Mouse (Mus musculus) small intestine, adult 10 weeks (tissue): Measurements from ENCODE around the gene Btbd35f30. TPM values are rescaled to one million over a fixed set of nuclear protein-coding genes. Genes with fewer than 3 reads are reported as not detected.

Source experiments
- polyA plus RNA-seq: library from polyadenylated mRNA; stranded (reverse); fragments of 350-450 nt; fragmentation: Illumina TruSeq; extraction: RNeasy Lipid Tissue Mini Kit (QIAGEN cat#74804); gene quantifications from one replicate; pipeline ENCODE4 v1.2.3, GENCODE M21; 2014; ENCODE audit warnings: low replicate concordance

Gene Btbd35f30
- not detected for polyA plus RNA-seq

DNA sequence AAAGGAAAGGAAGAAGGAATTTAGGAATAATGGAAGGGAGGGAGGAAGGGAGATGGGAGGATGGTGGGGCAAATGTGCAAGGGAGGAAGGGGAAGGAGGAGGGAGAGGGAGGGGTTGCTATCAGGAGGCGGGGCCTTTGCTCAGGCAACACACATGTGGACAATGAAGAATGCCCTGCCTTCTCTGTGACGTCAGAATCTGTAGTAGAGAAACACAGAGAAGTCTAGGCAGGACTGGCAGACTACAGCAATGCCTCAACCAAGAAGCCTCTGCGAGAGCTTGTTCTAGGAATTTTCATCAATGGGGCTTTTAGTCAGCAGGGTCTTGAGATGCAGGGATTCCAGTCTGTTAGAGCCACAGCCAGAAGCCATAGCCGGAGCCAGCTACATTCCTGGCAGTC is at the start of gene Btbd35f30:
Btbd35f30 (plus strand) TSS at position 301 of the 400 bp plus-strand sequence.

DNA sequence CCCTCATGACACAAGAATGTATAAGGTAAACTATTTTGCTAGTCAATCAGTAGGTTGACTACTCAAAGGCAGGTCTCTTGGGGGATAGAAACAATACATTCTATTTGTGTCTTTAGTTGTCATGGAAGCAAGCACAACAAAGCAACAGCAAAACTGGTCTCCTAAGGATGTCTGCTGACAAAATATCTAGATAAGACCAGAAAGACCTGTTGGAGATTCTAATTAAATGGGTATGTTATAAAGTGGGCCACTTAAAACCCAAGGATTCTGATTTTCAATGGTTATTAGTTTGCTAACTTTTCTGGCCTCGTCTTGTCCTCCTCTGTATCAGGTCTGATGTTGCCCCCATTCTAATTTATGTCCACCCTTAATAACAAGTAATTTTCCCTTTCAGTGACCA is 47.0 kb downstream of the Btbd35f30 start, which contains the start of gene Gm21789:
Gm21789 (plus strand) TSS at position 301 of the 400 bp plus-strand sequence.

Other genes with a start within 250 kb of the Btbd35f30 start
- gene Gm5926, start 243.9 kb upstream of the Btbd35f30 start, polyA plus RNA-seq = not detected
- not detected for gene Btbd35f21, start 168.5 kb upstream of the Btbd35f30 start, polyA plus RNA-seq
- gene Gm21789, start 47.1 kb downstream of the Btbd35f30 start, polyA plus RNA-seq = not detected
- gene Btbd35f5, start 79.3 kb downstream of the Btbd35f30 start, polyA plus RNA-seq = not detected